Comparison of ENCODE assay signal across 12 mouse cellular contexts in the genomic region with DNA sequence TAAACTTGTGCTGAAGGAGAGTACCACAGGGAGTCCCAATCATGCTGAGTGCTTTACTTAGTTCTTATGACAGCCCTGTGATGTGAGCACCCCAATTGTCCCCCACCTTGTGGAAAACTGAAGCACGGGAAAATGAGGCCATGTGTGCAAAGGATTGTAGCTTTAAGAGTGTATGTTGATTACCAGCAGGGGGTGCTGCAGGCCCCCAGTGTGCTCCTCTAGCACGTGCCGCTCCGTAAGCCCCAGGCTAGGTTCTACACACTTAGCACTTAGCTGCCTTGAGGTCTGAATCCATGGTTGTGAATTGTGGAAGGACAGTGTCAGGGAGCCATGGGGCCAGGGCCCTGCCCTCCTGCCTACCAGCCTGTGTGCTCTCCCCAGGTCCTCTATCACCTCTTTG. TPM values are rescaled to one million over a fixed set of nuclear protein-coding genes. Genes with fewer than 3 reads are reported as not detected.
DNase-seq lines count a peak whose midpoint lies in the region; ATAC-seq lines count a peak whose summit lies in the region.
"Had no signal": no experiment of that assay in that cellular context is flagged by ENCODE, and none has a peak within 500 bp of the region (broad histone marks: within the 10 kb centered on the region; RNA-seq: fewer than 3 reads in every experiment).

No protein-coding gene starts in this region.

- H3K9me3 ChIP-seq in heart, embryonic 14.5 days (ENCODE audit: control insufficient read depth, low read length) = no peaks in the 10 kb centered on the region
- H3K9me3 ChIP-seq: embryonic facial prominence, embryonic 12.5 days; heart, embryonic 12.5 days; midbrain, embryonic 13.5 days had no signal

- no peak overlapping the region for H3K9ac ChIP-seq in heart, embryonic 14.5 days (ENCODE audit: low read length)
- H3K9ac ChIP-seq: embryonic facial prominence, embryonic 12.5 days; heart, embryonic 12.5 days; midbrain, embryonic 13.5 days had no signal

- H3K4me1 ChIP-seq in heart, embryonic 14.5 days (ENCODE audit: control insufficient read depth in 2 of 2, insufficient read depth in 2 of 2, low read length in 2 of 2) = peaks cover 0 to 5% of the 10 kb centered on the region in 2 experiments; a peak in 2 of 4 replicates
- H3K4me1 ChIP-seq: embryonic facial prominence, embryonic 12.5 days; midbrain, embryonic 13.5 days had no signal

- ATAC-seq in heart, embryonic 14.5 days (ENCODE audit: insufficient number of reproducible peaks, insufficient read depth, low FRiP score, low read depth) = 0 out of 2 replicates have a peak, but pooled peaks have one; percentile 19
- ATAC-seq: midbrain, embryonic 13.5 days had no signal

- no peak overlapping the region for H3K27ac ChIP-seq in heart, embryonic 14.5 days (replicated peaks in 1 of 2; ENCODE audit: control insufficient read depth in 1 of 2, insufficient read depth in 1 of 2, low read depth in 2 of 2, low read length in 2 of 2)
- H3K27ac ChIP-seq: embryonic facial prominence, embryonic 12.5 days; midbrain, embryonic 13.5 days had no signal

- WGBS in heart, embryonic 14.5 days = 66% methylated on average over 4 of the region's 4 CpGs

- no peak overlapping the region for H3K4me2 ChIP-seq in heart, embryonic 14.5 days (ENCODE audit: low read length)
- H3K4me2 ChIP-seq: embryonic facial prominence, embryonic 12.5 days; heart, embryonic 12.5 days; midbrain, embryonic 13.5 days had no signal

- no peaks in the 10 kb centered on the region for H3K27me3 ChIP-seq in heart, embryonic 14.5 days (ENCODE audit: control insufficient read depth, insufficient read depth, low read length)
- H3K27me3 ChIP-seq: embryonic facial prominence, embryonic 12.5 days; heart, embryonic 12.5 days; midbrain, embryonic 13.5 days had no signal

- no peak overlapping the region for H3K4me3 ChIP-seq in heart, embryonic 14.5 days (ENCODE audit: control insufficient read depth in 1 of 2, insufficient read depth in 1 of 2, low read depth in 1 of 2, low read length in 2 of 2)
- H3K4me3 ChIP-seq: embryonic facial prominence, embryonic 12.5 days; heart, embryonic 12.5 days; midbrain, embryonic 13.5 days had no signal

- no peak for DNase-seq in heart, postnatal 4 days
- DNase-seq in spleen, postnatal 10 days (ENCODE audit: low spot score in 2 of 2) = peak; percentile 7 to 57
- DNase-seq in spleen, postnatal 14 days (ENCODE audit: low spot score in 2 of 2) = no peak
- DNase-seq in R1 (ENCODE audit: low read depth, low spot score) = peak; percentile 81
- DNase-seq in retina, postnatal 1 day = peak; percentile 62
- no peak for DNase-seq in layer of hippocampus, adult 11-12 months (ENCODE audit: low spot score)
- no peak for DNase-seq in adrenal gland, adult 8-10 months
- DNase-seq: kidney, adult 18-20 months had no signal

- peaks cover 45% of the 10 kb centered on the region for H3K36me3 ChIP-seq in heart, embryonic 14.5 days (ENCODE audit: control insufficient read depth, insufficient read depth, low read length)

RNA-seq across cellular contexts. Expression of a gene that starts 45.4 kb away (rescaled TPM):
- 5.6 and 6.5 TPM in 2 replicates for polyA plus RNA-seq in heart, embryonic 14.5 days (2014; fragmentation: Nextera tagmentation; extraction: Ambion mirVana)
- total RNA-seq in heart, postnatal 4 days (2021) = 10 to 100 TPM; 21.1 to 24.4 TPM
- total RNA-seq in adrenal gland, adult 8-10 months (2022) = 10 to 100 TPM; 50.3 to 83.2 (median 63.5) TPM

Comparison
In these comparisons a context has a peak if more than half of its experiments do, and no peak if none do; other contexts are left out.
1. DNase-seq: peak in spleen, postnatal 10 days (2 of 2), R1 (single experiment) and retina, postnatal 1 day (single experiment); none in heart, postnatal 4 days (single experiment), spleen, postnatal 14 days (0 of 2), layer of hippocampus, adult 11-12 months (single experiment) and adrenal gland, adult 8-10 months (single experiment).